Mouse (Mus musculus) spleen, adult 12 weeks (tissue): ENCODE results near the gene Mms19.

Source experiments
- DNase-seq: peaks from one replicate; pipeline ENCODE4 v3.0.0; 2022; ENCODE audit warnings: low spot score

Gene Mms19

GRCm38 (mm10) chr19:41980819-41981594 is at the start of gene Mms19:
TSS of gene Mms19 (minus strand) at chr19:41981157.
- DNase-seq, result peak; percentile 99

GRCm38 (mm10) chr19:42026158-42026557 is 45.2 kb upstream of the Mms19 start:
- DNase-seq, result peak; percentile 48

- DNase-seq, result no peak
Measured at GRCm38 (mm10) chr19:42022542-42022848, 41.5 kb upstream of the Mms19 start.

- no peak for DNase-seq
Measured at GRCm38 (mm10) chr19:42021681-42022541, 41.0 kb upstream of the Mms19 start.

GRCm38 (mm10) chr19:42019011-42019522 is 38.1 kb upstream of the Mms19 start:
- DNase-seq, result no peak

- DNase-seq, result no peak
Measured at GRCm38 (mm10) chr19:42017399-42018247, 36.7 kb upstream of the Mms19 start.

GRCm38 (mm10) chr19:42016840-42017239 is 35.9 kb upstream of the Mms19 start:
- DNase-seq, result no peak

- no peak for DNase-seq
Measured at GRCm38 (mm10) chr19:42016251-42016650, 35.3 kb upstream of the Mms19 start.

GRCm38 (mm10) chr19:42015001-42015400 is 34.0 kb upstream of the Mms19 start:
- DNase-seq, result no peak

- DNase-seq, result no peak
Measured at GRCm38 (mm10) chr19:42014231-42014825, 33.4 kb upstream of the Mms19 start.

GRCm38 (mm10) chr19:42011123-42011522 is 30.2 kb upstream of the Mms19 start:
- no peak for DNase-seq

- DNase-seq, result no peak
Measured at GRCm38 (mm10) chr19:42010436-42010835, 29.5 kb upstream of the Mms19 start.

- DNase-seq, result no peak
Measured at GRCm38 (mm10) chr19:42009067-42009466, 28.1 kb upstream of the Mms19 start.

- DNase-seq, result no peak
Measured at GRCm38 (mm10) chr19:42008586-42008985, 27.6 kb upstream of the Mms19 start.

- no peak for DNase-seq
Measured at GRCm38 (mm10) chr19:42006568-42006967, 25.6 kb upstream of the Mms19 start.

- DNase-seq, result no peak
Measured at GRCm38 (mm10) chr19:42005616-42006015, 24.7 kb upstream of the Mms19 start.

- no peak for DNase-seq
Measured at GRCm38 (mm10) chr19:42004258-42004657, 23.3 kb upstream of the Mms19 start.

- DNase-seq, result no peak
Measured at GRCm38 (mm10) chr19:42001253-42001980, 20.5 kb upstream of the Mms19 start.

- DNase-seq, result no peak
Measured at GRCm38 (mm10) chr19:42000446-42000958, 19.5 kb upstream of the Mms19 start.

- DNase-seq, result no peak
Measured at GRCm38 (mm10) chr19:41999688-42000283, 18.8 kb upstream of the Mms19 start.
